Mouse (Mus musculus) T-helper 1 cell (primary cell): ENCODE measurements around the gene Fam49a.

ENCODE experiments used
- in situ Hi-C: fragments of 300-600 bp; cut with MboI, MseI; formaldehyde crosslinking; loops from one replicate; pipeline ENCODE4 v1.15.1; 2025; ENCODE audit warnings: high pct_unique_total_duplicates

The Fam49a gene

DNA sequence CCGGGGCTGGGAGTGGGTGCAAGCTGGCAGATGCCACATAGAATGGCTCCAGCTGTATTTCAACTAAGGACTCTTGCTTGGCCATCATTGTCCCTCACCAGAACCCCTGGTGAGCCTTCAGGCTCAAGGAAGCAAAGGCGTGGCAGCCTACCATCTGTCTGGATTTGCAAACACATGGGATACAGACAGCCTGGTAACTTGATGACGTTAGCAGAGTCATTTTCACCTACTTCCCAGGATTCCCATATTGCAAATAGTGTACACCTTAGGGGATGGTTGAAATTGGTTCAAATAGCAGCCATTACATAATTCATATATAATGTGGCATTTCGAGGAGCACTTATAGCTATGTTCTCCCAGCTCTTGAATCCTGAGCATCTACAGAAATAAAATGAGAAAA lies 52.0 kb downstream of the Fam49a start:
- in situ Hi-C loops = no loop called here

GRCm38 (mm10) chr12:12314326-12314725 lies 52.4 kb downstream of the Fam49a start:
- in situ Hi-C loops = no loop called here

DNA sequence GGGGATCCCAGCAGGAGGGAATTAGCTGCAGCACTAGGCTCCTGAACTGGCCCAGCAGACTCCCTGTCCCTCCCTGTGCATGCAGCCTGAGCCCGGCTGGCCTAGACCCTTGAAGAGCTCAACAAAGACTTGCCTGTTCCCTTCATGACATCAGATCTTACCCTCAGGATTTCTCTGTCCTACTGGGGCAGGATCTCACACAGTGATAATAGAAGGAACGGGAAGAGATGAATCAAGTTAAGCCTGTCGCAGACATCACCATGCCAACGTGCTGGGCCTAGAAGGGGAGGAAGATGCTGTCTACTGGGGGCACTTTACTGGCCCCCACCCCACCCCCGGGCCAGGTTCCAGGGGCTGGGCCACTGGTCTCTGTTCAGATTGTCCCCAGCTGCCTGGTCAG lies 53.1 kb downstream of the Fam49a start:
- in situ Hi-C loops = loop anchor here (5.0 kb wide), 2 partner anchors 138 to 963 kb away; no protein-coding TSS in a partner anchor

GRCm38 (mm10) chr12:12316956-12317355 lies 55.0 kb downstream of the Fam49a start:
- in situ Hi-C loops = loop anchor here (5.0 kb wide), 2 partner anchors 140 to 965 kb away; no protein-coding TSS in a partner anchor

- in situ Hi-C loops = loop anchor here (5.0 kb wide), 2 partner anchors 140 to 965 kb away; no protein-coding TSS in a partner anchor
These were observed 55.7 kb downstream of the Fam49a start for GRCm38 (mm10) chr12:12317606-12318005.

GRCm38 (mm10) chr12:12318140-12318734 lies 56.3 kb downstream of the Fam49a start:
- in situ Hi-C loops = loop anchor here (5.0 kb wide), 2 partner anchors 141 to 966 kb away; no protein-coding TSS in a partner anchor

DNA sequence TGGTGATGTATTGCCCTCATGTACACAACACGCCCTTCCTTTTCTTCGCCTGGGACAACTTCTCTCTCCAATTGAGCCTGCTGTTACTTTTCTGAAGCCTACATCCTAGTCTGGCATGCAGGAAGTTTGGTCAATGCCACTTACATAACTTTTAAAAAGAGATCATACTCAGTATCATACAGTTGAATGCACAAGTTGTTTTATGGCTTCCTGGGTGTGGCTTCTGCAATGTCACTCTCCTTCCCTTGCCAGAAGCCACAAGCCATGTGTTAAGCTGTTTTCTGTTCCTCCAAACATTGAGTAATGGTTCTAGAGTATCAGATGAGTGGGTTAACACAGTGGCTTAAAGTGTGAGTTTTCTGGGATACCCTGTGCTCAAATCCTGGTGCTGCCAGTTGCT lies 58.8 kb downstream of the Fam49a start:
- in situ Hi-C loops = loop anchor here (5.0 kb wide), 1 partner anchor 77 kb away; no protein-coding TSS in a partner anchor

GRCm38 (mm10) chr12:12321111-12321510 lies 59.2 kb downstream of the Fam49a start:
- in situ Hi-C loops = loop anchor here (5.0 kb wide), 1 partner anchor 76 kb away; no protein-coding TSS in a partner anchor

DNA sequence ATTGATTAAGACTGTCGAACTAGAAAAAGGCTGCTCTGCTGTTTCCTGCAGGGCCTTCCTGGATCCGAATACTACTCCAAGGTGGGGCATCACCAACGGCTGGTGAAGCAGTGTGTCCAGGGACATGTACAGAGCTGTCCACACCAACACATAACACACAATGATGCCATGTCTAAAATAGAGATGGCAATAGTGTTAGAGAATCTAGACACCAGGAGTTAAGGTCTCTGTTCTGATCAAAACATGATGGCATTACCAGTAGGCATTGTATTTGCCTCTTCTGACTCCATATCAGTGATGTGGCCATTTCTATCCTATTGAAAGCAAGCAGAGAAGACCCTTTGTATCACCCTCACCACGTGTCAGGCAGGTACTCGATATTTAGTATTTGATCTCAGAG lies 61.1 kb downstream of the Fam49a start:
- in situ Hi-C loops = loop anchor here (5.0 kb wide), 1 partner anchor 74 kb away; no protein-coding TSS in a partner anchor

DNA sequence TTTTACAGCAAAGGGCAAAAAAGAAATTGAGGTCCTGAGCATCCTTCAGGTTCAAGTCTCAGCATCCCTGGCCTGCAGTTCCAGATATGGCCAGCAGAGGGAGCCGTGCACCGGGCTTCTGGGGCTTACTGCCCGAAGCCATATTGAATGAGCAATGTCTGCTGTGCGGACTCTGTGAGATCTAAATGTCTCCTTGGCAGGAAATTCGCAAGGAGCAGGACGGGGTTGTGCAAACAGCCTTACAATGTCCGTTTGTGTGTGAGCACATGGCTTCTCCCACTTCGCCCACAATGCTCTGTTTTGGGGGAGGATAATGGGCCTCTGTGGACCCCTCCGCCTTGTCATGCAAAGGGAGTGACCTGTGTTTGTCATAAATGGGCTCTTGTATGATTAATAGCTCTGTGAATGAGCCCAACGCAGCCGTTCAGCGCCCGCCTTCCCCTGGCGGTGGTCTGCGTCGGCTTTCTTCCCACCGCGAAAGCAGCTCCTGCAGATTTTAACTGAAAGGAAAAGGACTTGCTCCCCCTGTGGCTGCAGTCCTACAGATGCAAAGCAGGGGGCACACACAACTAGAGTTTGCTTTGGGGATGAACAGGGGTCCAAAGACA lies 61.8 kb downstream of the Fam49a start:
- in situ Hi-C loops = loop anchor here (5.0 kb wide), 1 partner anchor 74 kb away; no protein-coding TSS in a partner anchor

DNA sequence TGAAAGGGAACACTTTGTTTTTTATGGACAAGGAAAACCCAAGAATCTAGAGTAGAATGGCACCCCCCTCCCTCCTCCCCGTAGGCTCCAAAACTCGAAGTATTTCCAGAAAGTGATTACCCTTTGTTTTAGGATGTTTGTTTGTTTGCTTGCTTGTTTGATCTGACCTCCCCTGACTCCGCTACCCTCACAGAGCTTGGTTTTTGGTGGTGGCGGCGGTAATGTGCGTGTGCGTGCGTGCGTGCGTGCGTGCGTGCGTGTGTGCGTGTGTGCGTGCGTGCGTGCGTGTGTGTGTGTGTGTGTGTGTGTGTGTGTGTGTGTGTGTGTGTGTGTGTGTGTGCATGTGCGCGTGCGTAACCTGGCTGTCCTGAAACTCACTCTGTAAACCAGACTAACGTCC lies 62.3 kb downstream of the Fam49a start:
- in situ Hi-C loops = loop anchor here (5.0 kb wide), 1 partner anchor 73 kb away; no protein-coding TSS in a partner anchor

DNA sequence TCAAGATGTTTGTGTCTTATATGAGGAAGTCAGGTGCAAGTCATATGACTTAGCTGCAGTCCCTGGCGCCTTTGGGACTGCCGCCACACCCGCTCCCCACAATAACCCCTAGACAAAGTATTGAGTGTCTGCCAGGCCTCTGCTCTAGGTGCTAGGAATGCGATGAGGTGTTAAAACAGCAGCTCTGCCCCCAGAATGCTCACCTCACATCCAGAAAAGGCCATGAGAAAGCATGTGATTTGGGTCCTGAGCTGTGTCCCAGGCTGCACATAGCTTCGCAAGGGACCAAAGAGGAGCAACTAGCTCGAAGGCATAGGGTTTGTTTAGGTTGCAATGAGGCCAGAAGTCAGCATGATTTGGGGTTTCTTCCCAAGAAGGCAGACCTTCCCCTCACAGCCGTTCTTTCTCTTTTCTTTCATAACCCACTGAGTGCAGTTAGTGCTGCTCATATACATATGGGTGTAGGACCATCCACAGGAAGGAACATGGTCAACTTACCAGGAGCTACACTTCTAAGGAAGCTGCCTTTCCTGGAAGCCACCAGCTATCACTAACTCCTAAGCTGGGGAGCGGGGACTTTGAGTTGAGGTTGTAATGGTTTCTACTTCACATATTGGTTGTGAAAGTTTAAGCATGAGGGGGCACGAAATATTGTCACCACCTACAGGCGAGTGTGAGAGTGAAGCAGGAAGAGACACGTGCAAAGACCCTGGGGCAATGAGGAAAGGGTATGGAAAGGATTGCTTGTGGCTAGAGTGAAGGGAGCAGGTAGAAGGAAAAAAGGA lies 71.8 kb downstream of the Fam49a start:
- in situ Hi-C loops = no loop called here

GRCm38 (mm10) chr12:12334486-12334885 lies 72.5 kb downstream of the Fam49a start:
- in situ Hi-C loops = no loop called here

DNA sequence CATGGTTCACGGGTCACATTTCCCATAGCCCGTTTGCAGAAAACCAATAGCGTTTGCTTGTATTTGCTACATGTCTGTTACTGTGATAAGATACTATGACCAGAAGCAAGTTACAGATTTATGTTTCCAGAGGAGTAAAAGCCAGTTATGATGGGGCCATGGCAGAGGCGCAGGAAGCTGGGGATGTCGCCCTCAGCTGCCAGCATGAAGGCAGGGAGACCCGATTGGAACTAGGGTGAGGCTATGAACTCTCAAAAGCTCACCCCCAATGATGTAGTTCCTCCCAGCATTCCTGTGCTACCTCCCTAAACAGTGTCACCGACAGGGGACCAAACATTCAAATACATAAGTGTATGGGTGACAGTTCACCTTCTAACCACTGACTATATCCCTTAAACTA lies 73.6 kb downstream of the Fam49a start:
- in situ Hi-C loops = no loop called here

DNA sequence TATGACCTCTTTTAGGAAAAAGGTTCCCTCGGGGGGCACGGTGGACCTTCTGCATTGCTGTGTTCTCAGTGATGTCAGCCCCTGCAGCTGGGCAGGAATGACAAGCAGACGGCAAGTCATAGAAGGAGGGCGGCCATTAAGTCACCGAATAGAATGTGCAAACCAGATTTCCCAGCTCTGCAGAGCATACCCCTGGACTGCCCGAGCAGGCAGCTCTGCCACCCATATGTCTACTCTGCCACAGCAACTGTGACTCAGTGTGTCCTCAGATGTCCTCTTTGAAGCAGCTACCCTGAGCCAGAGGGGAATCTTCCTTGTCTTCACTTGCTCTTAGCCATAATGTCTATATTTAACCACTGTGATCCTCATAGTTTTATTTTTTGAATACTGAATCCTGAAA lies 75.4 kb downstream of the Fam49a start:
- in situ Hi-C loops = no loop called here

GRCm38 (mm10) chr12:12343320-12343719 lies 81.4 kb downstream of the Fam49a start:
- in situ Hi-C loops = no loop called here

GRCm38 (mm10) chr12:12348625-12349024 lies 86.7 kb downstream of the Fam49a start:
- in situ Hi-C loops = no loop called here

DNA sequence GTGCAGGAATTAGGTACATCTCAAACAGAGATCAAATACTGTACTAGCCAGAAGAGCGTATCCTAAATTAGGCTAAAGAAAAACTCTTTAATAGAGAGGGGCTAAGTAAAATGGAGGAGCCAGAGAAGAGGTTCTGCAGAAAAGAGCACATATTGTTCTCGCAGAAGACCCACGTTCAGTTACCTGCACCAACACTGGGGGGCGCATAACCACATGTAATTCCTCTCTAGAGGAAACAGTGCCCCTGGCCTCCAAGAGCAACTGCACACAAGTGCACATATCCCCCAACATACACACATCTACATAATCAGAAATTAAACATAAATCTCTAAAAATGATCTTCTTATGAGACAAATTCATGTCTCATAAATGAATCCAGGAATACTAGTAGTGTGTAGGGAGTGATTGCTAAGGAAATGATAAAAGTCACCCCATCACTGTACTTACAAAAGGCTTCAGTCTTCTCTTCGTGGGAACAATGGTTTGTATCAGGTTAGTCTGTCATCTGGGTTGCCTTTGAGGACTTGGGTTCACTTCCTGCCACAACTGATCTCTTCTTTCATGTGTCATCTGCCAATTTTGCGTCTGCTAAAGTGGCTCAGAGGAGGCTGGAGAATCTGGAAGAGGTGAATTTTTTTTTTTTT lies 87.8 kb downstream of the Fam49a start:
- in situ Hi-C loops = no loop called here

DNA sequence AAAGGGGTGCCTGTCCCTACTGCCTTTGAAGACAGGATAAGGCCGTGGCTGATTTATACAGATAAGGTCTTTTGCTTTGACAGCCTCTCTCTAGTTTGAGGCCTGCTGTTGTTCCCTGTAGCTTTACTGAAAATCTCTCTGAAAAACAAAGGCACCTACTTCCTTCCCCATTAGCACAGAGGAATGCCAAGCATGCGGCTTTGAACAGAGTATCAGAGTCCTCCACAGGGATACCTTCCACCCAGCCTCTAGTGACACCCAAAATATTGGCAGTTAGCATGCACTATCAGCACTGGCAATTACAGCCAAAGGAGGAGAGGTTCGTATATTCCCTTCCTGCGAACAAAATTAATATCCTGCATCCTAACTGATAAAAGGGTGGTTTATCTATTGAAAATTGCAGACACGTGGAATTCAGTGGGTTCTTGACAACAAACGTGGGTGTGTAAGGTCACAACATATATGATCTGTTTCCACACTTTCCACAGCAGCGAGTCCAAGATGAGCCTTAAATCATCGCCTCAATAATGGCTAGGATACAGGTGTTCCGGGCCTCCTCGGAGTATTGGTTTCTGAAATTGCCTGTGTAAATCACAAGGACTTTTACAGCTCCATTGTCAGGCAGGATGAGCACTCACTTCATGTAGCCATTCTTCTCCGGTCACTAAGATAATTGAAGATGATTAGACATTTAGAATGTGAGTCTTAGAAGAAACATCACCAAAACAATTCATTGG lies 90.0 kb downstream of the Fam49a start:
- in situ Hi-C loops = no loop called here

GRCm38 (mm10) chr12:12354115-12354653 lies 92.2 kb downstream of the Fam49a start:
- in situ Hi-C loops = no loop called here

DNA sequence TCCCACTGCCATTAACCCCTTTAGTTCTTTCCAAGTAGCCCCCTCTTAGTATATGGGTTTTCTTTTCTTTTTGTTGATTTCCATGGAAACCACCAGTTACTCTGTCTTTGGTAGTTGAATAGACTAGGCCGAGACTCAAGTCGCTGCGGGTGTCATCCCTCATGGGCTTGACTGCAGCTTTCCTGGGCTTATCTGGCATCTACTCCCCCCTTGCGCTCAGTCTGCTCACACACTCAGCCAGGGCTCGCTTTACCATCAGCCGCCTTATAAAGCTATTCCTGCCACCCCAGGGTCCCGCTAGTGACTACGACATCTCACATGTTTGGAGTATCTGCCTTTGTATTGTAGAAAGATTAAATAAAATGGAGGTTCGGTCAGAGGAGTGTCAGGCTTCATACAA lies 94.1 kb downstream of the Fam49a start:
- in situ Hi-C loops = no loop called here
